Comparison of ENCODE assay signal across 8 mouse cellular contexts in the genomic region with DNA sequence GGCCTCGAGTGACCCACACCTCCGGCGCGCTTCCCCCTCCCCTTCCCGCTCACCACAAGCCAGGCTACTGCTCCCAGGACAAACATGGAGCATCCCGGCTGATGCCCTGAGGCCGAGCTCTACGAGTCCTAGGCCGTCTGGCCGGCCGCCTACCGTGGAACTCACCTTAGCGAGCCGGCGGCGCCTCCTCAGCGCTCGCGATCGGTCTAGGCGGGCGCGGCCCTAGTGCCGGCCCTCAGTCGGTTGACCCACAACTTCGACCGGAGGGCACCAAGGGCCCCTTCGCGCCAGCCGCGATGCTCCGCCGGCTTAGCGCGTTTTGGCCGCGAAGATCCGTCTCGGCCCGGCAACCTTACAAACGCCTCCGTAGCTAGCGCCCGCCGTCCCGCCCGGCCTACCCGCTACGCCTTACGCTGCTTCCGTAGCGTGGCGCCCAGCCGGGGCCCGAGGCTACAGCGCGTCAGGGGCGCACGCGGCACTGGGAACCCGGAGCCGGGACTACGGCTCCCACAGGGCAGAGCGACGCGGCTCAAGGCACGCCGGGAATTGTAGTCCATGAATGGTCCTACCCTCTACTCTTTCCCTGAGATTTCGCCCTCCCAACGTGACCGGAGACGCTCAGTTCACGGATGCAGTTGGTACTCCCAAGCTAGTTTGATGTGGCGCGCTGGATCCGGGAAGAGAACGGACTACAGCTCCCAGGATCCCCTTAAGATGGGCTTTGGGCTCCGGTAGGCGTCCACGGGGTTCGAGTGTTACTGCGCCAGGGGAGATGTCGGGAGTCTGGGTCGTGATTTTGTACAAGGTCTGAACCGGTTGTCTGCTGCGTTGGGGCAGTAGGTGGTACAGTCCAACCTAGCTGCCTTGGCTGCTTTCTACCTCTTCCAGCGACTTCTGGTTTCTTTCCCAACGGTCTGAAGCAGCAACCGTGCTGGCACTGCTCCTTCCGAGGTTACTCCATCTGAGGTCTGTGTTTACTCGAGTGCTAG. TPM values are rescaled to one million over a fixed set of nuclear protein-coding genes. Genes with fewer than 3 reads are reported as not detected.
A peak's percentile ranks its signal among the peaks of the same experiment; 100 is the strongest.
DNase-seq lines count a peak whose midpoint lies in the region; ATAC-seq lines count a peak whose summit lies in the region.

A gene (minus strand): TSS at position 491 of the 989 bp plus-strand sequence.

- H3K4me2 ChIP-seq in hindbrain, embryonic 12.5 days (replicated peaks) = peak within 1 kb of the TSS; percentile 74

- H3K4me1 ChIP-seq in hindbrain, embryonic 12.5 days = peaks cover 29% of the 10 kb centered on the region

- H3K9ac ChIP-seq in hindbrain, embryonic 12.5 days = peak within 1 kb of the TSS; percentile 91

- WGBS in hindbrain, embryonic 12.5 days = under 1% methylated on average over 90 of the region's 91 CpGs

- ATAC-seq in hindbrain, embryonic 12.5 days (ENCODE audit: low FRiP score) = peak; percentile 99

- H3K9me3 ChIP-seq in hindbrain, embryonic 12.5 days (replicated peaks) = no peaks in the 10 kb centered on the region

- peak within 1 kb of the TSS; percentile 91 for H3K27ac ChIP-seq in hindbrain, embryonic 12.5 days

- peak within 1 kb of the TSS; percentile 84 for H3K4me3 ChIP-seq in hindbrain, embryonic 12.5 days

- H3K36me3 ChIP-seq in hindbrain, embryonic 12.5 days = peaks cover 31% of the 10 kb centered on the region

- peak; percentile 98 for DNase-seq in NIH3T3 (ENCODE audit: low read depth)
- DNase-seq in cerebellum, postnatal 10 days = peak; percentile 94 to 96
- DNase-seq in frontal cortex, postnatal 10 days (ENCODE audit: low spot score in 2 of 2) = peak; percentile 93
- peak; percentile 94 to 97 for DNase-seq in layer of hippocampus, postnatal 14 days (ENCODE audit: low spot score in 2 of 2)
- DNase-seq in lung, postnatal 14 days = peak; percentile 93
- peak; percentile 83 for DNase-seq in retina, adult 2 months (ENCODE audit: low read depth, low spot score)
- DNase-seq in thymus, postnatal 36 days = peak; percentile 87 to 92

- no peaks in the 10 kb centered on the region for H3K27me3 ChIP-seq in hindbrain, embryonic 12.5 days

RNA-seq across cellular contexts. Expression of the gene that starts here (rescaled TPM):
- polyA plus RNA-seq in hindbrain, embryonic 12.5 days (2016; fragmentation: Nextera tagmentation; extraction: Ambion mirVana) = 32.5 and 32.6 TPM in 2 replicates
- total RNA-seq in layer of hippocampus, postnatal 14 days (2021) = 10 to 100 TPM; 44.4 to 46.2 TPM

Comparison
In these comparisons a context has a peak if more than half of its experiments do, and no peak if none do; other contexts are left out.
1. Peak in every context shown above with its lines: DNase-seq, ATAC-seq, H3K4me3 ChIP-seq and H3K27ac ChIP-seq.